Mouse (Mus musculus): ENCODE results near the gene Prr19.

- 0 out of 2 replicates have a peak, but pooled peaks have one; percentile 1 for TF ChIP-seq POLR2A (IDR thresholded peaks at IDR 0.05; ENCODE audit: control insufficient read depth, extremely low read depth, insufficient read depth, low read length, poor library complexity)
- no peak for TF ChIP-seq CTCF (IDR thresholded peaks at IDR 0.05; ENCODE audit: borderline replicate concordance, control insufficient read depth, extremely low read depth, insufficient read depth, low read length, poor library complexity)
Observed at GRCm38 (mm10) chr7:25317446-25317999, 16.3 kb downstream of the Prr19 start.
